Mouse (Mus musculus) hindbrain, embryonic 10.5 days (tissue): ENCODE measurements at regions not wholly inside any gene's neighbourhood (a gene's known extent, or its start where the extent isn't known, plus 50 kb on each side); places are given as distances from the start of the nearest gene placed in this dataset.

Experiments used
- DNase-seq: peaks from one replicate; pipeline ENCODE4 v3.0.0-alpha.2; 2017; ENCODE audit warnings: low spot score
- H3K27ac ChIP-seq: fragments of 300-500 bp; sonication (generic); 2 replicates; pipeline ENCODE4 v1.5.1; 2016; ENCODE audit warnings: mild to moderate bottlenecking, moderate library complexity
- H3K27me3 ChIP-seq: fragments of 300-500 bp; sonication (generic); 2 replicates; pipeline ENCODE4 v1.6.1; 2016; ENCODE audit warnings: mild to moderate bottlenecking; ENCODE audit not compliant: poor library complexity, insufficient read depth, severe bottlenecking
- H3K36me3 ChIP-seq: fragments of 300-500 bp; sonication (generic); 2 replicates; pipeline ENCODE4 v1.6.1; 2016; ENCODE audit warnings: mild to moderate bottlenecking, moderate library complexity
- H3K4me1 ChIP-seq: fragments of 300-500 bp; sonication (generic); replicated peaks from 2 replicates; pipeline ENCODE4 v1.6.1; 2016; ENCODE audit warnings: mild to moderate bottlenecking
- H3K4me3 ChIP-seq: fragments of 300-500 bp; sonication (generic); 2 replicates; pipeline ENCODE4 v1.5.1; 2016; ENCODE audit warnings: mild to moderate bottlenecking, moderate library complexity
- H3K9me3 ChIP-seq: fragments of 300-500 bp; sonication (generic); 2 replicates; pipeline ENCODE4 v1.6.1; 2016; ENCODE audit warnings: mild to moderate bottlenecking, moderate library complexity
- WGBS: fragments of 180-500 bp; shearing (Covaris S2); methylation state at CpG from one replicate; pipeline ENCODE4 v1.1.7; 2016; 5-methylcytosine and 5-hydroxymethylcytosine counted together

GRCm38 (mm10) chr2:50675736-50676550 lies 379.3 kb upstream of the Mmadhc start:
- H3K27ac ChIP-seq = no peak overlapping the region
- no peaks in the 10 kb centered on the region for H3K27me3 ChIP-seq
- no peaks in the 10 kb centered on the region for H3K36me3 ChIP-seq
- no peaks in the 10 kb centered on the region for H3K4me1 ChIP-seq
- no peaks in the 10 kb centered on the region for H3K9me3 ChIP-seq
- WGBS = 90% methylated on average over 7 of the region's 7 CpGs
- DNase-seq = no peak
- H3K4me3 ChIP-seq = no peak overlapping the region

- no peak overlapping the region for H3K4me3 ChIP-seq
- 90% methylated on average over 3 of the region's 3 CpGs for WGBS
- no peaks in the 10 kb centered on the region for H3K4me1 ChIP-seq
- H3K27ac ChIP-seq = no peak overlapping the region
- H3K36me3 ChIP-seq = no peaks in the 10 kb centered on the region
- H3K27me3 ChIP-seq = no peaks in the 10 kb centered on the region
- H3K9me3 ChIP-seq = no peaks in the 10 kb centered on the region
- no peak for DNase-seq
Measured at GRCm38 (mm10) chr2:50674856-50675175, 378.2 kb upstream of the Mmadhc start.

GRCm38 (mm10) chr2:50674151-50674855 lies 377.7 kb upstream of the Mmadhc start:
- no peaks in the 10 kb centered on the region for H3K36me3 ChIP-seq
- H3K4me1 ChIP-seq = no peaks in the 10 kb centered on the region
- 87% methylated on average over 7 of the region's 7 CpGs for whole genome bisulfite sequencing
- no peaks in the 10 kb centered on the region for H3K9me3 ChIP-seq
- H3K27ac ChIP-seq = no peak overlapping the region
- no peaks in the 10 kb centered on the region for H3K27me3 ChIP-seq
- H3K4me3 ChIP-seq = no peak overlapping the region
- no peak for DNase-seq

- no peak overlapping the region for H3K27ac ChIP-seq
- H3K9me3 ChIP-seq = no peaks in the 10 kb centered on the region
- H3K36me3 ChIP-seq = no peaks in the 10 kb centered on the region
- H3K4me3 ChIP-seq = no peak overlapping the region
- DNase-seq = no peak
- no peaks in the 10 kb centered on the region for H3K27me3 ChIP-seq
- no peaks in the 10 kb centered on the region for H3K4me1 ChIP-seq
Measured at GRCm38 (mm10) chr2:50669297-50669696, 372.7 kb upstream of the Mmadhc start.

- no peak overlapping the region for H3K27ac ChIP-seq
- H3K4me1 ChIP-seq = no peaks in the 10 kb centered on the region
- no peaks in the 10 kb centered on the region for H3K27me3 ChIP-seq
- H3K36me3 ChIP-seq = no peaks in the 10 kb centered on the region
- H3K4me3 ChIP-seq = no peak overlapping the region
- no peak for DNase-seq
- WGBS = 91% methylated on average over 1 of the region's 1 CpGs
- H3K9me3 ChIP-seq = no peaks in the 10 kb centered on the region
Measured at GRCm38 (mm10) chr2:50668789-50669188, 372.2 kb upstream of the Mmadhc start.

GRCm38 (mm10) chr2:50667180-50667579 lies 370.6 kb upstream of the Mmadhc start:
- Histone ChIP-seq H3K27me3 (no peaks in the 10 kb centered on the region), H3K4me1 (no peaks in the 10 kb centered on the region), H3K36me3 (no peaks in the 10 kb centered on the region), H3K4me3 (no peak overlapping the region), H3K27ac (no peak overlapping the region), H3K9me3 (no peaks in the 10 kb centered on the region)
- no peak for DNase-seq
- WGBS = 76% methylated on average over 3 of the region's 3 CpGs

- 87% methylated on average over 1 of the region's 1 CpGs for WGBS
- H3K36me3 ChIP-seq = no peaks in the 10 kb centered on the region
Measured at GRCm38 (mm10) chr2:50662504-50662903, 365.9 kb upstream of the Mmadhc start.

GRCm38 (mm10) chr2:50660000-50660399 lies 363.4 kb upstream of the Mmadhc start:
- no peak overlapping the region for H3K27ac ChIP-seq

More at GRCm38 (mm10) chr2:50662504-50662903, 365.9 kb upstream of the Mmadhc start:
- no peak for DNase-seq
- no peaks in the 10 kb centered on the region for H3K4me1 ChIP-seq
- H3K9me3 ChIP-seq = no peaks in the 10 kb centered on the region
- H3K4me3 ChIP-seq = no peak overlapping the region
- H3K27ac ChIP-seq = no peak overlapping the region
- H3K27me3 ChIP-seq = no peaks in the 10 kb centered on the region

GRCm38 (mm10) chr2:50657826-50658225 lies 361.2 kb upstream of the Mmadhc start:
- H3K9me3 ChIP-seq = no peaks in the 10 kb centered on the region
- WGBS = 95% methylated on average over 7 of the region's 7 CpGs
- no peak overlapping the region for H3K27ac ChIP-seq
- 0 out of 2 replicates have a peak, but pooled peaks cover 7% of the 10 kb centered on the region for H3K4me1 ChIP-seq
- no peaks in the 10 kb centered on the region for H3K36me3 ChIP-seq
- DNase-seq = no peak
- no peak overlapping the region for H3K4me3 ChIP-seq
- H3K27me3 ChIP-seq = no peaks in the 10 kb centered on the region

More at GRCm38 (mm10) chr2:50660000-50660399, 363.4 kb upstream of the Mmadhc start:
- no peak for DNase-seq
- Histone ChIP-seq H3K4me3 (no peak overlapping the region), H3K27me3 (no peaks in the 10 kb centered on the region), H3K36me3 (no peaks in the 10 kb centered on the region), H3K4me1 (0 out of 2 replicates have a peak, but pooled peaks cover under 1% of the 10 kb centered on the region), H3K9me3 (no peaks in the 10 kb centered on the region)
- 76% methylated on average over 2 of the region's 2 CpGs for WGBS

- 86% methylated on average over 6 of the region's 6 CpGs for WGBS
- Histone ChIP-seq H3K27me3 (no peaks in the 10 kb centered on the region), H3K27ac (no peak overlapping the region), H3K4me3 (no peak overlapping the region), H3K9me3 (no peaks in the 10 kb centered on the region), H3K4me1 (0 out of 2 replicates have a peak, but pooled peaks cover 7% of the 10 kb centered on the region), H3K36me3 (no peaks in the 10 kb centered on the region)
- no peak for DNase-seq
Measured at GRCm38 (mm10) chr2:50656351-50656750, 359.8 kb upstream of the Mmadhc start.

GRCm38 (mm10) chr2:50654953-50655324 lies 358.3 kb upstream of the Mmadhc start:
- H3K4me3 ChIP-seq = no peak overlapping the region
- DNase-seq = peak; percentile 7
- no peak overlapping the region for H3K27ac ChIP-seq
- no peaks in the 10 kb centered on the region for H3K27me3 ChIP-seq
- no peaks in the 10 kb centered on the region for H3K36me3 ChIP-seq
- no peaks in the 10 kb centered on the region for H3K9me3 ChIP-seq
- H3K4me1 ChIP-seq = 0 out of 2 replicates have a peak, but pooled peaks cover 8% of the 10 kb centered on the region
- 84% methylated on average over 7 of the region's 7 CpGs for WGBS

- Histone ChIP-seq H3K27me3 (no peaks in the 10 kb centered on the region), H3K9me3 (no peaks in the 10 kb centered on the region), H3K36me3 (no peaks in the 10 kb centered on the region), H3K27ac (no peak overlapping the region), H3K4me1 (0 out of 2 replicates have a peak, but pooled peaks cover 10% of the 10 kb centered on the region), H3K4me3 (no peak overlapping the region)
- WGBS = 81% methylated on average over 8 of the region's 8 CpGs
- no peak for DNase-seq
Measured at GRCm38 (mm10) chr2:50654221-50654952, 357.8 kb upstream of the Mmadhc start.
